Mouse (Mus musculus): ENCODE data around the gene Ift52. TPM values are rescaled to one million over a fixed set of nuclear protein-coding genes. Genes with fewer than 3 reads are reported as not detected.

Ift52 gene
- polyA plus RNA-seq, 1 experiment from 2014 or later, result 50.2 TPM

GRCm38 (mm10) chr2:163074006-163074405, 56.9 kb downstream of the Ift52 start:
- H3K27me3 ChIP-seq (ENCODE audit: control insufficient read depth, insufficient read depth, low read length), result no peaks in the 10 kb centered on the region
- H3K4me1 ChIP-seq (ENCODE audit: control insufficient read depth, insufficient read depth, low read length), result no peaks in the 10 kb centered on the region
- no peaks in the 10 kb centered on the region for H3K9me3 ChIP-seq (ENCODE audit: control insufficient read depth, low read length)
- no peak overlapping the region for H3K27ac ChIP-seq (replicated peaks; ENCODE audit: low read depth, low read length)
- no peak overlapping the region for H3K9ac ChIP-seq (replicated peaks; ENCODE audit: low read length)
- H3K4me2 ChIP-seq (ENCODE audit: low read length), result no peak overlapping the region
- H3K36me3 ChIP-seq (ENCODE audit: control insufficient read depth, insufficient read depth, low read length), result no peaks in the 10 kb centered on the region
- no peak overlapping the region for H3K4me3 ChIP-seq (replicated peaks; ENCODE audit: low read depth, low read length)
- WGBS, result 87% methylated on average over 7 of the region's 7 CpGs
- no peak for ATAC-seq (ENCODE audit: low FRiP score, low TSS enrichment)
- no peak for DNase-seq

GRCm38 (mm10) chr2:163074808-163075207, 57.7 kb downstream of the Ift52 start:
- 90% methylated on average over 12 of the region's 12 CpGs for WGBS
- Histone ChIP-seq H3K9ac (replicated peaks; ENCODE audit: low read length) (no peak overlapping the region), H3K4me3 (replicated peaks; ENCODE audit: low read depth, low read length) (no peak overlapping the region), H3K27me3 (ENCODE audit: control insufficient read depth, insufficient read depth, low read length) (no peaks in the 10 kb centered on the region), H3K4me2 (ENCODE audit: low read length) (no peak overlapping the region), H3K4me1 (ENCODE audit: control insufficient read depth, insufficient read depth, low read length) (no peaks in the 10 kb centered on the region), H3K36me3 (ENCODE audit: control insufficient read depth, insufficient read depth, low read length) (no peaks in the 10 kb centered on the region), H3K27ac (replicated peaks; ENCODE audit: low read depth, low read length) (no peak overlapping the region), H3K9me3 (ENCODE audit: control insufficient read depth, low read length) (no peaks in the 10 kb centered on the region)
- DNase-seq (no peak), ATAC-seq (ENCODE audit: low FRiP score, low TSS enrichment) (no peak)

- H3K27ac ChIP-seq (replicated peaks; ENCODE audit: low read depth, low read length), result no peak overlapping the region
- H3K27me3 ChIP-seq (ENCODE audit: control insufficient read depth, insufficient read depth, low read length), result no peaks in the 10 kb centered on the region
- DNase-seq (no peak), ATAC-seq (ENCODE audit: low FRiP score, low TSS enrichment) (no peak)
- 83% methylated on average over 3 of the region's 3 CpGs for WGBS
- no peaks in the 10 kb centered on the region for H3K4me1 ChIP-seq (ENCODE audit: control insufficient read depth, insufficient read depth, low read length)
- no peaks in the 10 kb centered on the region for H3K9me3 ChIP-seq (ENCODE audit: control insufficient read depth, low read length)
- no peak overlapping the region for H3K4me3 ChIP-seq (replicated peaks; ENCODE audit: low read depth, low read length)
- H3K36me3 ChIP-seq (ENCODE audit: control insufficient read depth, insufficient read depth, low read length), result no peaks in the 10 kb centered on the region
- H3K4me2 ChIP-seq (ENCODE audit: low read length), result no peak overlapping the region
- H3K9ac ChIP-seq (replicated peaks; ENCODE audit: low read length), result no peak overlapping the region
Observed at GRCm38 (mm10) chr2:163075234-163075633, 58.1 kb downstream of the Ift52 start.

- WGBS, result 95% methylated on average over 4 of the region's 4 CpGs
- DNase-seq, result no peak
- Histone ChIP-seq H3K4me3 (replicated peaks; ENCODE audit: low read depth, low read length) (no peak overlapping the region), H3K27ac (replicated peaks; ENCODE audit: low read depth, low read length) (no peak overlapping the region), H3K9me3 (ENCODE audit: control insufficient read depth, low read length) (no peaks in the 10 kb centered on the region), H3K36me3 (ENCODE audit: control insufficient read depth, insufficient read depth, low read length) (no peaks in the 10 kb centered on the region), H3K9ac (replicated peaks; ENCODE audit: low read length) (no peak overlapping the region), H3K27me3 (ENCODE audit: control insufficient read depth, insufficient read depth, low read length) (no peaks in the 10 kb centered on the region), H3K4me2 (ENCODE audit: low read length) (no peak overlapping the region), H3K4me1 (ENCODE audit: control insufficient read depth, insufficient read depth, low read length) (no peaks in the 10 kb centered on the region)
- no peak for ATAC-seq (ENCODE audit: low FRiP score, low TSS enrichment)
Observed at GRCm38 (mm10) chr2:163079041-163079440, 61.9 kb downstream of the Ift52 start.

- no peak overlapping the region for H3K9ac ChIP-seq (replicated peaks; ENCODE audit: low read length)
- no peaks in the 10 kb centered on the region for H3K9me3 ChIP-seq (ENCODE audit: control insufficient read depth, low read length)
- H3K4me1 ChIP-seq (ENCODE audit: control insufficient read depth, insufficient read depth, low read length), result no peaks in the 10 kb centered on the region
- H3K27me3 ChIP-seq (ENCODE audit: control insufficient read depth, insufficient read depth, low read length), result no peaks in the 10 kb centered on the region
- WGBS, result 86% methylated on average over 4 of the region's 5 CpGs
- no peak overlapping the region for H3K4me3 ChIP-seq (replicated peaks; ENCODE audit: low read depth, low read length)
- H3K4me2 ChIP-seq (ENCODE audit: low read length), result no peak overlapping the region
- no peak overlapping the region for H3K27ac ChIP-seq (replicated peaks; ENCODE audit: low read depth, low read length)
- ATAC-seq (ENCODE audit: low FRiP score, low TSS enrichment), result no peak
- DNase-seq, result no peak
- no peaks in the 10 kb centered on the region for H3K36me3 ChIP-seq (ENCODE audit: control insufficient read depth, insufficient read depth, low read length)
Observed at GRCm38 (mm10) chr2:163082591-163082990, 65.4 kb downstream of the Ift52 start.

- no peaks in the 10 kb centered on the region for H3K4me1 ChIP-seq (ENCODE audit: control insufficient read depth, insufficient read depth, low read length)
- no peak for ATAC-seq (ENCODE audit: low FRiP score, low TSS enrichment)
- H3K27me3 ChIP-seq (ENCODE audit: control insufficient read depth, insufficient read depth, low read length), result no peaks in the 10 kb centered on the region
- H3K27ac ChIP-seq (replicated peaks; ENCODE audit: low read depth, low read length), result no peak overlapping the region
- H3K9me3 ChIP-seq (ENCODE audit: control insufficient read depth, low read length), result no peaks in the 10 kb centered on the region
- H3K4me2 ChIP-seq (ENCODE audit: low read length), result no peak overlapping the region
- H3K36me3 ChIP-seq (ENCODE audit: control insufficient read depth, insufficient read depth, low read length), result no peaks in the 10 kb centered on the region
- 92% methylated on average over 3 of the region's 3 CpGs for WGBS
- no peak overlapping the region for H3K4me3 ChIP-seq (replicated peaks; ENCODE audit: low read depth, low read length)
- H3K9ac ChIP-seq (replicated peaks; ENCODE audit: low read length), result no peak overlapping the region
- DNase-seq, result no peak
Observed at GRCm38 (mm10) chr2:163084519-163084918, 67.4 kb downstream of the Ift52 start.

DNA sequence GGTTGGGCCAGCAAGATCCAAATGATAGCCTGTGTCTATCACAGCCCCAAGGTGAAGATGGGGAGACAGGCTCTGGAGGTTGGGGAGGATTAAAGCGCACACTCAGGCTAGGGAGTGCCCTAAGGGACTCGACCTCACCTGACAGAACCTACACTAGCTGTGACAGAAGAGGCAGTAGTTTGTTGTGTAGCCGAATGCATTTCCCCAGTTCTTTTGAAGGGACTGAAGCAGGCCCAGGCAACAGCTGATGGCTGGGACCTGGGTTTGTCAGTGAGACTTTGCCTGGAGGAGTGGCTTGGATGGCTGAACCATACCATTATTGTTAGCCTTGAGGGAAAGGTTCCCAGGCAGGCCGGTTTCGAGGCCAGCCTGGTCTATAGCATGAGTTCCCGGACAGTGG, 67.9 kb downstream of the Ift52 start:
- H3K9me3 ChIP-seq (ENCODE audit: control insufficient read depth, low read length), result no peaks in the 10 kb centered on the region
- no peak overlapping the region for H3K4me2 ChIP-seq (ENCODE audit: low read length)
- H3K27ac ChIP-seq (replicated peaks; ENCODE audit: low read depth, low read length), result no peak overlapping the region
- H3K4me1 ChIP-seq (ENCODE audit: control insufficient read depth, insufficient read depth, low read length), result no peaks in the 10 kb centered on the region
- 87% methylated on average over 6 of the region's 6 CpGs for WGBS
- no peak for ATAC-seq (ENCODE audit: low FRiP score, low TSS enrichment)
- H3K9ac ChIP-seq (replicated peaks; ENCODE audit: low read length), result no peak overlapping the region
- no peaks in the 10 kb centered on the region for H3K36me3 ChIP-seq (ENCODE audit: control insufficient read depth, insufficient read depth, low read length)
- no peaks in the 10 kb centered on the region for H3K27me3 ChIP-seq (ENCODE audit: control insufficient read depth, insufficient read depth, low read length)
- no peak overlapping the region for H3K4me3 ChIP-seq (replicated peaks; ENCODE audit: low read depth, low read length)
- no peak for DNase-seq

GRCm38 (mm10) chr2:163086561-163086960, 69.4 kb downstream of the Ift52 start:
- no peak for DNase-seq
- H3K27ac ChIP-seq (replicated peaks; ENCODE audit: low read depth, low read length), result no peak overlapping the region
- no peak overlapping the region for H3K9ac ChIP-seq (replicated peaks; ENCODE audit: low read length)
- no peaks in the 10 kb centered on the region for H3K36me3 ChIP-seq (ENCODE audit: control insufficient read depth, insufficient read depth, low read length)
- no peak overlapping the region for H3K4me2 ChIP-seq (ENCODE audit: low read length)
- H3K27me3 ChIP-seq (ENCODE audit: control insufficient read depth, insufficient read depth, low read length), result no peaks in the 10 kb centered on the region
- 85% methylated on average over 8 of the region's 8 CpGs for WGBS
- H3K4me3 ChIP-seq (replicated peaks; ENCODE audit: low read depth, low read length), result no peak overlapping the region
- H3K9me3 ChIP-seq (ENCODE audit: control insufficient read depth, low read length), result no peaks in the 10 kb centered on the region
- no peaks in the 10 kb centered on the region for H3K4me1 ChIP-seq (ENCODE audit: control insufficient read depth, insufficient read depth, low read length)
- ATAC-seq (ENCODE audit: low FRiP score, low TSS enrichment), result no peak

GRCm38 (mm10) chr2:163087728-163088127, 70.6 kb downstream of the Ift52 start, which contains the start of gene Gtsf1l:
Gene Gtsf1l (minus strand): TSS chr2:163087855.
- no peak for ATAC-seq (ENCODE audit: low FRiP score, low TSS enrichment)
- Histone ChIP-seq H3K36me3 (ENCODE audit: control insufficient read depth, insufficient read depth, low read length) (no peaks in the 10 kb centered on the region), H3K9ac (replicated peaks; ENCODE audit: low read length) (no peak within 1 kb of the TSS), H3K4me1 (ENCODE audit: control insufficient read depth, insufficient read depth, low read length) (no peaks in the 10 kb centered on the region), H3K27ac (replicated peaks; ENCODE audit: low read depth, low read length) (no peak within 1 kb of the TSS), H3K27me3 (ENCODE audit: control insufficient read depth, insufficient read depth, low read length) (no peaks in the 10 kb centered on the region), H3K9me3 (ENCODE audit: control insufficient read depth, low read length) (no peaks in the 10 kb centered on the region), H3K4me2 (ENCODE audit: low read length) (no peak within 1 kb of the TSS), H3K4me3 (replicated peaks; ENCODE audit: low read depth, low read length) (no peak within 1 kb of the TSS)
- 89% methylated on average over 9 of the region's 9 CpGs for WGBS
- DNase-seq, result no peak
